Comparison of ENCODE assay signal across 21 mouse cellular contexts in genomic region chr9:7852346-7853230, GRCm38 (mm10). TPM values are rescaled to one million over a fixed set of nuclear protein-coding genes. Genes with fewer than 3 reads are reported as not detected.
DNase-seq lines count a peak whose midpoint lies in the region; ATAC-seq and TF ChIP-seq lines count a peak whose summit lies in the region.
"Had no signal": no experiment of that assay in that cellular context is flagged by ENCODE, and none has a peak within 500 bp of the region (broad histone marks: within the 10 kb centered on the region; RNA-seq: fewer than 3 reads in every experiment).

No protein-coding gene starts in this region.

- DNase-seq in heart, adult 11 months, result peak; percentile 68
- no peak for DNase-seq in heart, adult 9 months (ENCODE audit: low spot score in 2 of 2)
- no peak for DNase-seq in kidney, postnatal 0 days (ENCODE audit: low spot score)
- no peak for DNase-seq in kidney, postnatal 4 days
- DNase-seq in 3T3-L1 (ENCODE audit: low read depth, low spot score), result peak; percentile 22
- no peak for DNase-seq in layer of hippocampus, postnatal 36 days
- DNase-seq in thymus, postnatal 36 days, result no peak
- DNase-seq: cerebellum, adult 18-20 months; gastrocnemius, postnatal 14 days; heart, adult 2 months; lung, postnatal 4 days; right cerebral cortex, postnatal 4 days; thymus, adult 18-20 months had no signal

- H3K4me1 ChIP-seq in kidney, postnatal 0 days (replicated peaks; ENCODE audit: insufficient read depth, low read length), result no peaks in the 10 kb centered on the region
- no peaks in the 10 kb centered on the region for H3K4me1 ChIP-seq in intestine, embryonic 16.5 days (ENCODE audit: control insufficient read depth, insufficient read depth, low read length)
- H3K4me1 ChIP-seq: embryonic facial prominence, embryonic 13.5 days; forebrain, embryonic 15.5 days; hindbrain, embryonic 12.5 days; lung, embryonic 15.5 days; midbrain, embryonic 12.5 days; neural tube, embryonic 12.5 days had no signal

- no peak overlapping the region for H3K4me3 ChIP-seq in kidney, postnatal 0 days (replicated peaks; ENCODE audit: low read depth, low read length)
- H3K4me3 ChIP-seq in intestine, embryonic 16.5 days (ENCODE audit: low read length), result no peak overlapping the region
- H3K4me3 ChIP-seq: embryonic facial prominence, embryonic 13.5 days; forebrain, embryonic 15.5 days; heart, adult 2 months; hindbrain, embryonic 12.5 days; lung, embryonic 15.5 days; midbrain, embryonic 12.5 days; neural tube, embryonic 12.5 days had no signal

- no peaks in the 10 kb centered on the region for H3K9me3 ChIP-seq in kidney, postnatal 0 days (replicated peaks; ENCODE audit: low read length)
- H3K9me3 ChIP-seq in intestine, embryonic 16.5 days (ENCODE audit: control insufficient read depth, low read length), result no peaks in the 10 kb centered on the region
- H3K9me3 ChIP-seq: embryonic facial prominence, embryonic 13.5 days; forebrain, embryonic 15.5 days; hindbrain, embryonic 12.5 days; lung, embryonic 15.5 days; midbrain, embryonic 12.5 days; neural tube, embryonic 12.5 days had no signal

- no peak for TF ChIP-seq CTCF in kidney, postnatal 0 days (IDR thresholded peaks at IDR 0.05; ENCODE audit: low read depth)

- H3K36me3 ChIP-seq in kidney, postnatal 0 days (ENCODE audit: insufficient read depth, low read length), result no peaks in the 10 kb centered on the region
- H3K36me3 ChIP-seq in intestine, embryonic 16.5 days (ENCODE audit: control insufficient read depth, insufficient read depth, low read length), result peaks cover 3% of the 10 kb centered on the region; the same call in 1 of the 2 replicates
- H3K36me3 ChIP-seq: forebrain, embryonic 15.5 days; hindbrain, embryonic 12.5 days; midbrain, embryonic 12.5 days; neural tube, embryonic 12.5 days had no signal

- H3K27me3 ChIP-seq in kidney, postnatal 0 days (ENCODE audit: insufficient read depth, low read length), result no peaks in the 10 kb centered on the region
- no peaks in the 10 kb centered on the region for H3K27me3 ChIP-seq in intestine, embryonic 16.5 days (replicated peaks; ENCODE audit: control insufficient read depth, insufficient read depth, low read length)
- H3K27me3 ChIP-seq: CH12.LX; embryonic facial prominence, embryonic 13.5 days; forebrain, embryonic 15.5 days; hindbrain, embryonic 12.5 days; lung, embryonic 15.5 days; midbrain, embryonic 12.5 days; neural tube, embryonic 12.5 days had no signal

- WGBS in kidney, postnatal 0 days, result 74% methylated on average over 4 of the region's 4 CpGs
- WGBS in intestine, embryonic 16.5 days, result 77% methylated on average over 4 of the region's 4 CpGs

- no peak overlapping the region for H3K4me2 ChIP-seq in kidney, postnatal 0 days (ENCODE audit: low read length)
- H3K4me2 ChIP-seq in intestine, embryonic 16.5 days (ENCODE audit: low read depth, low read length), result no peak overlapping the region
- H3K4me2 ChIP-seq: embryonic facial prominence, embryonic 13.5 days; forebrain, embryonic 15.5 days; hindbrain, embryonic 12.5 days; lung, embryonic 15.5 days; midbrain, embryonic 12.5 days; neural tube, embryonic 12.5 days had no signal

- H3K9ac ChIP-seq in kidney, postnatal 0 days (ENCODE audit: low read depth, low read length), result no peak overlapping the region
- H3K9ac ChIP-seq in intestine, embryonic 16.5 days (ENCODE audit: low read depth, low read length), result no peak overlapping the region
- H3K9ac ChIP-seq: embryonic facial prominence, embryonic 13.5 days; forebrain, embryonic 15.5 days; hindbrain, embryonic 12.5 days; lung, embryonic 15.5 days; midbrain, embryonic 12.5 days; neural tube, embryonic 12.5 days had no signal

- peak; percentile 57 for ATAC-seq in kidney, postnatal 0 days (replicated peaks; ENCODE audit: low FRiP score, low read depth)
- ATAC-seq in intestine, embryonic 16.5 days, result peak; percentile 38; the same call in 1 of the 2 replicates
- ATAC-seq: forebrain, embryonic 15.5 days had no signal

- no peak overlapping the region for H3K27ac ChIP-seq in kidney, postnatal 0 days
- H3K27ac ChIP-seq in intestine, embryonic 16.5 days (ENCODE audit: low read length), result no peak overlapping the region
- H3K27ac ChIP-seq: embryonic facial prominence, embryonic 13.5 days; forebrain, embryonic 15.5 days; heart, adult 2 months; hindbrain, embryonic 12.5 days; lung, embryonic 15.5 days; midbrain, embryonic 12.5 days; neural tube, embryonic 12.5 days had no signal

RNA-seq across cellular contexts. Expression of gene Birc2, which starts 15.7 kb away (rescaled TPM):
- 36.4 and 37.4 TPM in 2 replicates for polyA plus RNA-seq in kidney, postnatal 0 days (2015; fragmentation: Nextera tagmentation; extraction: Ambion mirVana)
- 26.9 and 27.6 TPM in 2 replicates for polyA plus RNA-seq in intestine, embryonic 16.5 days (2015; fragmentation: Nextera tagmentation; extraction: Ambion mirVana)
- total RNA-seq in layer of hippocampus, postnatal 36 days (2021), result 10 to 100 TPM; 35.1 to 38.9 TPM

RNA-seq across cellular contexts. Expression of gene Birc3, which starts 20.4 kb away (rescaled TPM):
- polyA plus RNA-seq in kidney, postnatal 0 days (2015; fragmentation: Nextera tagmentation; extraction: Ambion mirVana), result 5.3 and 7.2 TPM in 2 replicates
- 12.7 and 15.3 TPM in 2 replicates for polyA plus RNA-seq in intestine, embryonic 16.5 days (2015; fragmentation: Nextera tagmentation; extraction: Ambion mirVana)
- 1 to 10 TPM; 1.4 to 3.2 TPM for total RNA-seq in layer of hippocampus, postnatal 36 days (2021)

Comparison
In these comparisons a context has a peak if more than half of its experiments do, and no peak if none do; other contexts are left out.
1. DNase-seq: peak in heart, adult 11 months (single experiment) and 3T3-L1 (single experiment); none in heart, adult 9 months (0 of 2), kidney, postnatal 0 days (single experiment), kidney, postnatal 4 days (0 of 2), layer of hippocampus, postnatal 36 days (0 of 2) and thymus, postnatal 36 days (0 of 2).